Mouse (Mus musculus) cortical plate, adult 2 months (tissue): ENCODE data around the gene BC051665. TPM values are rescaled to one million over a fixed set of nuclear protein-coding genes. Genes with fewer than 3 reads are reported as not detected.

Experiments
- H3K27ac ChIP-seq: fragments of 200-500 bp; 2 replicates; pipeline ENCODE4 v1.5.1; 2012; ENCODE audit warnings: low read length, control low read depth, inconsistent platforms; ENCODE audit not compliant: insufficient read depth
- H3K4me1 ChIP-seq: fragments of 200-500 bp; 2 replicates; pipeline ENCODE4 v1.6.1; 2011; ENCODE audit warnings: low read length; ENCODE audit not compliant: control insufficient read depth, insufficient read depth
- H3K4me3 ChIP-seq: fragments of 200-500 bp; 2 replicates; pipeline ENCODE4 v1.5.1; 2011; ENCODE audit warnings: mild to moderate bottlenecking, low read length, control low read depth; ENCODE audit not compliant: insufficient read depth
- CTCF ChIP-seq: fragments of 200-500 bp; IDR thresholded peaks from 2 replicates; pipeline ENCODE4 v1.5.1; 2011; ENCODE audit warnings: mild to moderate bottlenecking, control low read depth, low read length; ENCODE audit not compliant: insufficient read depth; ENCODE audit errors: extremely low read depth
- POLR2A ChIP-seq: fragments of 200-500 bp; IDR thresholded peaks from 2 replicates; pipeline ENCODE4 v1.6.1; 2011; ENCODE audit warnings: mild to moderate bottlenecking, low read length, control low read depth; ENCODE audit not compliant: insufficient read depth; ENCODE audit errors: extremely low read depth
- polyA plus RNA-seq: library from polyadenylated mRNA; depleted of rRNA; stranded (reverse); fragments of >200 nt; gene quantifications from 2 replicates; pipeline ENCODE4 v1.2.3, GENCODE M21; 2012; rRNA removed

BC051665 gene
- polyA plus RNA-seq, 1 experiment, result not detected

- peaks cover 2% of the 10 kb centered on the region for H3K4me1 ChIP-seq
- no peak for TF ChIP-seq CTCF
- no peak for TF ChIP-seq POLR2A
- H3K4me3 ChIP-seq, result no peak overlapping the region
- H3K27ac ChIP-seq, result no peak overlapping the region
Observed at GRCm38 (mm10) chr13:60745358-60745757, 40.8 kb downstream of the BC051665 start.

DNA sequence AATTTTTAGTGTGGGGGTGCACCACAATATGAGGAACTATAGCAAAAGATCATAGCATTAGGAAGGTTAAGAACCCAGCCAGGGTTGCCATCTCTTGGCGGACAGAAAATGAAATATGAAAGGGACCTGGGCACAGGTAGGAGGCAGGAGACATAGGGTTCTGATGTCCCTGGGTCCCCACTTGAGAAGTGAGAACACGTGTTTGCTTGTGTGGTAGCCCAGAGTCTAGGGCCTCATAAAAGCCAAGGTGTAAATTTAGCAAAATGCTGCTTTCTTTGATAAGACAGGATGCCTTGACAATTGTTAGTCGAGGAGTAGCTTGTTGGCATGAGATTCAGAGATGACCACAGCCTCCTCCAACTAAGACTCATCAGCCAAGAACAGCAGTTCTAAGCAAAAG lies 41.4 kb downstream of the BC051665 start:
- peaks cover 2% of the 10 kb centered on the region for H3K4me1 ChIP-seq
- no peak for TF ChIP-seq CTCF
- TF ChIP-seq POLR2A, result no peak
- no peak overlapping the region for H3K27ac ChIP-seq
- no peak overlapping the region for H3K4me3 ChIP-seq

DNA sequence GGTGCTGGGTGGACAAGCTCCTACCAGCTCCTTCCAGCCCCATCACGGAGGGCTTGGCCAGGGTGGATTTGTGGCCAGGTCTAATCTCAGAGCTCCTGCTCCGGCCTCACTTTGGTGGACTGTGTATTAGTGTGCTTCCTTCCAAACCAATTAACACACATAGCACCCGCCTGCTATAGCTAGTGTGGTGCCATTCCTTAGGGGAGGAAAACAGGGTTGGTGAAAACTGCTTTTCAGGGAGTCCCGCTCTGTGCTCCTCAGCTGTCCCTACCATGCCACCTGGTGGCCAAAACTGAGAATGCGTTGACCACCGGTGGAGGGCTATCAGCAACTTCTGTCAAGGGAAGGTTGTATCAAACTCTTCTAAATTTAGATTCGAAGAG lies 42.1 kb downstream of the BC051665 start:
- H3K27ac ChIP-seq, result no peak overlapping the region
- TF ChIP-seq CTCF (peak; percentile 90), POLR2A (no peak)
- peaks cover 2% of the 10 kb centered on the region for H3K4me1 ChIP-seq
- H3K4me3 ChIP-seq, result no peak overlapping the region

DNA sequence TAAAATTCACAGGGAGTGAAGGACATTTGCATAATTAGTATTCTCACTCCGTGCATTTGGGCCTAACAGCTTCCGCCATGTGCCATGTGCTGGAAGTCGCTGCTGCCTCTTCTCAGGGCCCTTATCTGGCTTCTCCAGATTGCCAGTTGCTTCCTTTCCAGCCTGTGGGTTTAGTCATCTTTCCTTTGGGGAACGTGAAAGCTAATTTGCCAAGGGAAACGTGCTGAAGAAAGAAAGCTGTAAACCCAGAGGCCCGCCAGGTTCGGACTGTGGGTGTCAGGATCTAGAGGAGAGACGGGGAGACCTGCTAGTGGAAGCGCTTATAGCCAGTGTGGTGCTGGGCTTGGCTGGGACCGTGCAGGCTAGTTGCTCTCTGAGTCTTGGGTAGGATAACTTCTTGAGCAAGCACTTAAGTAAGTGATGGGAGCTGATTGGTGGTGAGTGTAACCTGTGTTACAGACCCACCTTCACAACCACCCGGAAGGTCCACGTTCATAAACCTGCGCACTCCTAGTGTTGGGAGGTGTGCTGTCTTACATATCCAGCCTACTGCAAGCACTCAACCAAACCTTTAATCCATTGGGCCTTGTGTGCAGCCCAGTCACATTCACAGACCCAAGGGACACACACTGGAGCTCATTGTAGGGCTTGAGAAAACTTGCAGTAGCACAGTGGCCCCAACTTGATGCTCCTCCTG lies 42.6 kb downstream of the BC051665 start:
- Histone ChIP-seq H3K27ac (no peak overlapping the region), H3K4me3 (no peak overlapping the region), H3K4me1 (peaks cover 2% of the 10 kb centered on the region)
- TF ChIP-seq POLR2A, result no peak
- TF ChIP-seq CTCF, result no peak

DNA sequence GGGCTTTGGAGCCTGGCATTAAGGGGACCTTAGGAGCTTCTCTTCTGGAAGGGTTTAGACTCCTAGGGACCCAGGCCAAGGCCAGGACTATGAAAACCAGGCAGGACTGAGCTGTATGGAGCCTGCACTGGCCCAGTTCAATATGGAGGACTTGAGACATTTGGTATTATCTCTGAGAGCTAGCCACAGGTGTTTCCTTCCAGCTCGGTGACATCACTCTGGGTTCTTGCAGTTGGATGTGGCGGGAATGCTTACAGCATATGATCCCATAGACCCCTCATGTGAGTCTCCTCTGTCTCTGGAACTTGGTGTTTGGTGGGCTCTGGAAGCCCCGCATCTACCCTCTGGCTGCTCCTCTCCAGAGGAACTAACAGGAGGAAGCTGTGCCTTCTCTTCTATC lies 43.6 kb downstream of the BC051665 start:
- TF ChIP-seq POLR2A (no peak), CTCF (no peak)
- no peak overlapping the region for H3K4me3 ChIP-seq
- H3K27ac ChIP-seq, result no peak overlapping the region
- H3K4me1 ChIP-seq, result peaks cover 2% of the 10 kb centered on the region

GRCm38 (mm10) chr13:60740248-60740647 lies 45.9 kb downstream of the BC051665 start:
- Histone ChIP-seq H3K4me3 (no peak overlapping the region), H3K4me1 (peaks cover 2% of the 10 kb centered on the region), H3K27ac (no peak overlapping the region)
- TF ChIP-seq POLR2A (no peak), CTCF (no peak)

DNA sequence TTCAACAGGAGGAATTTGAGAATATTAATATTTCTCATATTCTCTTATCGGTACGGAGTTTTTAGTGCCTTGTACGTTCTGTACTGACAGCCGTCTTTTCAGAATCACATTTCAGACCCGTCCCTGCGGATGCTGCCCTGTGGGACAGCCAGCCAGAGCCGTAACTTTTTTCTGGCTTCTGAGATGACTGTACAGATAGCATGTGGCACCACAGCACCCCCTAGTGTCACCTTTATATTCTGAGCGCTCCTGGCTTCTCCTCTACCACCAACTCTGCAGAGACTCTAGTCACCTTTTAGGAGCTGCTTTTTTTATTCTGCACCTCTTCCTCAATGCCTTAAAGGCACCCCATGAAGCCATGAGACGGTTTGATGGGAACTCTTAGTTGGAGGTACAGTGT lies 47.7 kb downstream of the BC051665 start:
- Histone ChIP-seq H3K27ac (no peak overlapping the region), H3K4me3 (no peak overlapping the region), H3K4me1 (no peaks in the 10 kb centered on the region; the same call in none of the 2 replicates)
- TF ChIP-seq POLR2A (no peak), CTCF (peak; percentile 78)

GRCm38 (mm10) chr13:60737632-60738324 lies 48.4 kb downstream of the BC051665 start:
- Histone ChIP-seq H3K4me1 (no peaks in the 10 kb centered on the region; the same call in 1 of the 2 replicates), H3K27ac (no peak overlapping the region), H3K4me3 (no peak overlapping the region)
- TF ChIP-seq CTCF, result no peak
- TF ChIP-seq POLR2A, result no peak

DNA sequence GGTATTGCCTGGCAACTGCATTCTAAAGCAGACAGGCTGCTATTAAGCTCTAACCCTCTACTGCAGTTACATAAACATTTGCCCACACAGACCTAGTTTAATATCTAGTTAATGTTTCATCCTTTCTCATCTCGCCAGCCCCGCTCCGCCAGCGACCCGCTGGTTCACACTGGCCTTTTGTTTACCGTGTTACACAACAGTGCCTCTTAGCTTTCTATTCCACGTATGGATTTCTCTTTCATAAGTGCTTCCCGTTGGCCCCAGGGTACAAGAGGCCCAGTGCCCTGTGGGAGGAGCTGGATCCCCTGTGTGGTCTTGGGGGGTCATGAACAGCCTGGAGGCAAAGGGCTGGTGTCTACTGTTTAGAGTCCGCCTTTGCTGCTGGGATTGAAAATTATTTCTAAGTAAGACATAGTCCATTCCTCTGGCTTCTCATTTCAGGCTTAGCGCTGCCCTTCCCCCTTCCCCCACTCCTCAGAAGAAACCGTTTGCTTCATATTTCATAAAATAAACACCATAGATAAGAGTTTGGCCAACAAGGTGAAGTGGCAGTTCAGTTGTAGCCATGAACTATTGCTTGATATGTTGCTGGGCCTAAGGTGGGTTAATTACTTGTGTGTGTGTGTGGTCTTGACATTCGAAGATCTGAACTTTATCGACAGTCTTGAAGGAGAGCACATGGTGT lies 49.6 kb downstream of the BC051665 start:
- Histone ChIP-seq H3K27ac (no peak overlapping the region), H3K4me3 (no peak overlapping the region)
- no peak for TF ChIP-seq CTCF
- no peak for TF ChIP-seq POLR2A

GRCm38 (mm10) chr13:60735306-60735705 lies 50.9 kb downstream of the BC051665 start:
- Histone ChIP-seq H3K4me3 (no peak overlapping the region), H3K27ac (no peak overlapping the region), H3K4me1 (no peaks in the 10 kb centered on the region; the same call in 1 of the 2 replicates)
- TF ChIP-seq POLR2A, result no peak

More for the DNA sequence above, 49.6 kb downstream of the BC051665 start:
- no peaks in the 10 kb centered on the region; the same call in 1 of the 2 replicates for H3K4me1 ChIP-seq

Other genes with a start within 250 kb of the BC051665 start
- 57.4 and 63.1 TPM in 2 replicates for gene Dapk1, start 184.4 kb downstream of the BC051665 start, polyA plus RNA-seq
- gene Ctsll3, start 16.5 kb upstream of the BC051665 start, polyA plus RNA-seq, result not detected in 2 replicates
- gene 4930486L24Rik, start 78.1 kb upstream of the BC051665 start, polyA plus RNA-seq, result 0.15 TPM in 1 of 2 replicates, not detected in the other
- gene Gm49392, start 110.5 kb upstream of the BC051665 start, polyA plus RNA-seq, result 0.13 and 0.17 TPM in 2 replicates
- 1.4 and 2.3 TPM in 2 replicates for gene Ctla2b, start 111.1 kb upstream of the BC051665 start, polyA plus RNA-seq
- 0.09 and 0.10 TPM in 2 replicates for gene Tpbpb, start 118.5 kb upstream of the BC051665 start, polyA plus RNA-seq
- not detected in 2 replicates for gene Gm49393, start 149.2 kb upstream of the BC051665 start, polyA plus RNA-seq
- gene Gm49391, start 150.2 kb upstream of the BC051665 start, polyA plus RNA-seq, result 1.7 and 2.5 TPM in 2 replicates
- gene Ctla2a, start 150.3 kb upstream of the BC051665 start, polyA plus RNA-seq, result 12.2 and 15.4 TPM in 2 replicates
- gene Tpbpa, start 155.6 kb upstream of the BC051665 start, polyA plus RNA-seq, result 0.08 TPM in 1 of 2 replicates, not detected in the other
- gene Ctsj, start 219.6 kb upstream of the BC051665 start, polyA plus RNA-seq, result 0.25 TPM in 1 of 2 replicates, not detected in the other